Mouse (Mus musculus) fibroblast of lung, adult 2 months (primary cell): ENCODE data around the gene Enox1.

ENCODE experiments used
- DNase-seq: peaks from one replicate; pipeline ENCODE4 v3.0.0-alpha.2; 2011; ENCODE audit warnings: low read depth

The Enox1 gene

GRCm38 (mm10) chr14:77618131-77618805 lies 461.7 kb downstream of the Enox1 start:
- DNase-seq = no peak

GRCm38 (mm10) chr14:77621473-77622264 lies 465.1 kb downstream of the Enox1 start:
- DNase-seq = no peak

GRCm38 (mm10) chr14:77626557-77627507 lies 470.3 kb downstream of the Enox1 start:
- DNase-seq = no peak

- DNase-seq = no peak
Observed at GRCm38 (mm10) chr14:77632466-77633171, 476.1 kb downstream of the Enox1 start.

- no peak for DNase-seq
Observed at GRCm38 (mm10) chr14:77633172-77633542, 476.6 kb downstream of the Enox1 start.

GRCm38 (mm10) chr14:77636931-77637330 lies 480.4 kb downstream of the Enox1 start:
- no peak for DNase-seq

GRCm38 (mm10) chr14:77638148-77638547 lies 481.6 kb downstream of the Enox1 start:
- no peak for DNase-seq

- no peak for DNase-seq
Observed at GRCm38 (mm10) chr14:77638616-77639015, 482.1 kb downstream of the Enox1 start.

GRCm38 (mm10) chr14:77639586-77639985 lies 483.0 kb downstream of the Enox1 start:
- DNase-seq = no peak

- DNase-seq = no peak
Observed at GRCm38 (mm10) chr14:77642314-77642713, 485.8 kb downstream of the Enox1 start.

- DNase-seq = no peak
Observed at GRCm38 (mm10) chr14:77646196-77646595, 489.6 kb downstream of the Enox1 start.

- no peak for DNase-seq
Observed at GRCm38 (mm10) chr14:77647017-77647416, 490.5 kb downstream of the Enox1 start.

GRCm38 (mm10) chr14:77648305-77648704 lies 491.7 kb downstream of the Enox1 start:
- DNase-seq = no peak

GRCm38 (mm10) chr14:77658739-77659138 lies 502.2 kb downstream of the Enox1 start:
- no peak for DNase-seq

- no peak for DNase-seq
Observed at GRCm38 (mm10) chr14:77662273-77662672, 505.7 kb downstream of the Enox1 start.

GRCm38 (mm10) chr14:77662994-77663393 lies 506.4 kb downstream of the Enox1 start:
- DNase-seq = no peak

- DNase-seq = no peak
Observed at GRCm38 (mm10) chr14:77668096-77668495, 511.5 kb downstream of the Enox1 start.

GRCm38 (mm10) chr14:77669494-77669893 lies 512.9 kb downstream of the Enox1 start:
- DNase-seq = no peak

GRCm38 (mm10) chr14:77670945-77671344 lies 514.4 kb downstream of the Enox1 start:
- no peak for DNase-seq

- no peak for DNase-seq
Observed at GRCm38 (mm10) chr14:77671961-77672360, 515.4 kb downstream of the Enox1 start.

GRCm38 (mm10) chr14:77673138-77673537 lies 516.6 kb downstream of the Enox1 start:
- no peak for DNase-seq

GRCm38 (mm10) chr14:77677951-77678350 lies 521.4 kb downstream of the Enox1 start:
- no peak for DNase-seq
